Mouse (Mus musculus) stomach, adult 2 months (tissue): ENCODE measurements around the gene Ampd1. TPM values are rescaled to one million over a fixed set of nuclear protein-coding genes. Genes with fewer than 3 reads are reported as not detected.

Source experiments
- polyA plus RNA-seq: library from polyadenylated mRNA; depleted of rRNA; stranded (reverse); fragments of >200 nt; gene quantifications from 2 replicates; pipeline ENCODE4 v1.2.3, GENCODE M21; 2012; rRNA removed

The Ampd1 gene
- 0.38 and 0.49 TPM in 2 replicates for polyA plus RNA-seq

GRCm38 (mm10) chr3:103073771-103074170 lies at the start of gene Ampd1:
Gene Ampd1 (plus strand): TSS chr3:103074014.

GRCm38 (mm10) chr3:103058207-103059157 lies 15.3 kb upstream of the Ampd1 start, which contains the start of gene Nras:
Gene Nras (plus strand): TSS chr3:103058285.

GRCm38 (mm10) chr3:103102454-103103390 lies 28.9 kb downstream of the Ampd1 start, which contains the start of gene Dennd2c:
Gene Dennd2c (plus strand): TSS chr3:103102604.

Other genes with a start within 250 kb of the Ampd1 start
- gene Sycp1, start 137.9 kb upstream of the Ampd1 start, polyA plus RNA-seq: not detected in 2 replicates
- not detected in 2 replicates for gene Nr1h5, start 109.9 kb upstream of the Ampd1 start, polyA plus RNA-seq
- 7.2 and 8.5 TPM in 2 replicates for gene Sike1, start 78.3 kb upstream of the Ampd1 start, polyA plus RNA-seq
- 2.1 and 4.8 TPM in 2 replicates for gene Csde1, start 53.6 kb upstream of the Ampd1 start, polyA plus RNA-seq
- 3.6 and 4.2 TPM in 2 replicates for gene Nras, start 15.7 kb upstream of the Ampd1 start, polyA plus RNA-seq
- 0.66 and 0.85 TPM in 2 replicates for gene Dennd2c, start 28.6 kb downstream of the Ampd1 start, polyA plus RNA-seq
- 5.3 and 6.0 TPM in 2 replicates for gene Bcas2, start 97.6 kb downstream of the Ampd1 start, polyA plus RNA-seq
- gene Trim33, start 205.3 kb downstream of the Ampd1 start, polyA plus RNA-seq: 1.2 and 2.7 TPM in 2 replicates